Mouse (Mus musculus) embryo, embryonic 11.5 days (tissue): ENCODE results near the gene Il1r2.

ENCODE experiments used
- DNase-seq: peaks from one replicate; pipeline ENCODE4 v3.0.0-alpha.2; 2012; ENCODE audit warnings: low read depth, low spot score

Gene Il1r2

GRCm38 (mm10) chr1:40073779-40074178 is at the start of gene Il1r2:
Il1r2 (plus strand) TSS chr1:40074079.
- DNase-seq: no peak

DNA sequence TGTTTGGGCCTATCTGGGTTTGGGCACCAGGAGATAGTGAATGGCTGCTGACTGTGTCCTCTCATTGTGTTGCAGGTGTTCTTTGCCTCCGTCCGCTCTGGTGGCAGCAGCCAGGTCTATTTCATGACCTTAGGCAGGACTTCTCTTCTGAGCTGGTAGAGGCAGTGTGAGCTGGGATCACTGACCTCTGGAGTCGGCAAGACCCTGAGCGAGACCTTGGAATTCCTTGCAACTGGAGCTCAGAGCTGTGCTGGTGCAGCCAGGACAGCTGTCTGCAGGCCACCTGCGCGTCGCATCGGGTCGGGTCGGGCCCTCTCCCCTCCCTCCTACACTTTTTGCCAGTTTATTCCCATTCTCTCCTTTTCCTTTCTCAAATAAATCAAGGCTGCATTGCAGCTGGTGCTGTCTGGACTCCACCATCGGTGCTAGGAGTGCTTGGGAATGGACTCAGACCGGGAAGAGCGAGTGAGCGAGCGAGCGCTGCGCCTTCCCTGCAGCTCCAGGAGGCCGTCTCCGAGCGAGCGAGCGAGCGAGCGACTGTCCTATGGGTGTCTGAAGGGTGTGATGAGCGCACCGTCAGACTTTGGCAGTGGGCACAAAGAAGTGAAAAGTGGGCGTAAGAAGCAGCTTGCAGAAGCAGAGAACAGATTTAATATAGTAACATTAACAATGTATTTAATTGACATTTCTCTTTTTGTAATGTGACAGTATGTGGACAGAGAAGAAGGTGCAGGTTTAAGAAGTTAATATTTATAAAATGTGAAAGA is 49.1 kb upstream of the Il1r2 start:
- no peak for DNase-seq

GRCm38 (mm10) chr1:40025416-40025815 is 48.5 kb upstream of the Il1r2 start:
- DNase-seq: no peak

DNA sequence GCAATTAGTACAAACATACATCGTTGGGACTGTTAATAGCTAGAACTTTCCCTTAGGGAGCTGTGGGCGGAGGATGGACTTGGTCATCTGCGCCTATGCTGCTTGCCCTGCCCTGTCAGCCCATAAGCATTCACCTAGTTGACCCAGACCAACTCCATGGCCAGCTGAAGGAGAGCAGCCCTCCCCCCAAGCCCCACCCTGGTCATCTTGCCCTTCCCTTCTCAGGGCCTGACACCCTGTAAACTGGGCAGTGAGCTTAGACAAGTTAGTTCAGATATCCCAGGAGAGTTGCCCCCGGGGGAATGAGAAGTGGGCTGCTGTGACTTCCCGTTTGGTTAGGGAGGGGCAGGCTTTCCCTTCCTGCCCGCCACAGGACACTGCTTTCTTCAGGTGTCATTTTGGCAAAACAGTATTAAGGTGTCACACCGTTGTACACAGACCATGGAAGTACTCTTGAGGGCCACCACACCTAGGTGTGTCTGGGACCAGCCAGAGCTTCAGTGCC is 46.7 kb upstream of the Il1r2 start:
- DNase-seq: no peak

DNA sequence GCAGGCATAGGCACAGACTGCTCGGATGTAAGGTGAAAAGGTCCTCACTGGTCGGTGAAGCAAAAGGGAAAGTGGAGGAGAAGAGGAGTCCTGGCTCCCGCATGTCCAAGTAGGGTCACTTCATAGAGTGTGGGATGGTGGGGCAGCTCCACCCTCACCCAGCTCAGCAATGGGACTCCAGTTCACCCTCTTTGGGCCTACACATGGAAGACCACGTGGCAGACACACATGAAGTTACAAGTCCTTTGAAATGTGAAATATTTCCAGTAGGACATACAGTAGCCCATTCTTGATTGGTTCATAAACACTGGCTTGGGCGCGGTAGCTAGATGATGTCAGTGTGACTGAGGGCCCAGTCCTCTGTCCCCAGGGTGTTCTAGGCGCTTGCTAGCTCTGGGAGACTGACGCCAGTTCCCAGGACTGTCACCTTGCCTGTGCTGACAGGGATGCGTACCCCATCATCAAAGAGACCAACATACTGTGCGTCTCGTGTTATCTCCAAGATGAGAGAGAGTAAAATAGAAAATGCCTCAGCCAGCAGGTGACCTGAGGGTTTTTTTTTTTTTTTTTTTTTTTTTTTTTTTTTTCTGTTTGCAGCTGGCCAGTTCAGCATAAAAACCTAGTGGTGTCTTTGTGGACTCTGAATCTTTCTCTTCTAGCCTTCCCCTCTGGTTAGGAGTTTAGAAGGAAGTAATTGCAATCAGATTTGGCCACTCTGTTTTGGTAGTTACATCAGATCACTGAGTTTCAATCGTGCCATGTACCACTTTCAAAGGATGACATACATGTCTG is 45.5 kb upstream of the Il1r2 start:
- DNase-seq: no peak

- no peak for DNase-seq
Observed at GRCm38 (mm10) chr1:40029597-40029996, 44.3 kb upstream of the Il1r2 start.

GRCm38 (mm10) chr1:40030287-40030975 is 43.4 kb upstream of the Il1r2 start:
- DNase-seq: no peak

GRCm38 (mm10) chr1:40030976-40031356 is 42.9 kb upstream of the Il1r2 start:
- DNase-seq: no peak

DNA sequence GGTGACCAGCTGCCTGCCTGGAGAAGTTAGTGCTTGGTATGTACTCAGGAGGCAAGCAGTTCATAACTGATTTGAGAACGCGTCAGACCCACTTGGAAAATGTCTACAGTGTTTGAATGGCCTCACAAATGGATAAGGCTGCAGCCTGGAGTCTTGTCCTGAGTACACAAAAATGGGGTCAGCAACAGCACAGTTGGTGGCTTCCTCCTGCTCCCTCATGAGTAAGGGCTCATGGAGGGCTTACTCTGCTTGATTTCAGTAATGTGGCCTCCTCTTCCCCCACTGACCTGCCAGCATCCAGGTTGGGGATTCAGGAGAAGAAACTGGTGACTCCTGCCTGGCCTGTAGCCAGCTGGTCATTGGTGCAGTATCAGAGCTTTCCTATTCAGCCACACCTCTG is 42.3 kb upstream of the Il1r2 start:
- no peak for DNase-seq

DNA sequence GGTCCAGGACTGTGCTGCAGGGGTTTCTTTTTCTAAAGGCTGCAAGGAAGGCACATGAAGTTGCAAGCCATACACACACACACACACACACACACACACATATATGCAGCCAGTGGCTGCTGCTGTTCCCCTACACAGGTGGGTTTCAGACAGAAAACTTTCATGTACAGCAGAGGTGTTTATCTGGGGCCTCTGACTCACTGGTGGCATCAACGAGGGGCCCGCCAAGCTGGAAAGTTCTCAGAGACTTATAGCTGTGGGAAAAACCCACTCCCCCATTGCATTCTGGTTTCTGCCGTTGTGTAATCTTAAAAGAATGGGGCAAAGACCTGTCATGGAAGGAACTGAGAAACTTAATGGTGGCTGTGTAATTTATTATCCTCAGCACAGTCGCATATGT is 40.6 kb upstream of the Il1r2 start:
- DNase-seq: no peak

DNA sequence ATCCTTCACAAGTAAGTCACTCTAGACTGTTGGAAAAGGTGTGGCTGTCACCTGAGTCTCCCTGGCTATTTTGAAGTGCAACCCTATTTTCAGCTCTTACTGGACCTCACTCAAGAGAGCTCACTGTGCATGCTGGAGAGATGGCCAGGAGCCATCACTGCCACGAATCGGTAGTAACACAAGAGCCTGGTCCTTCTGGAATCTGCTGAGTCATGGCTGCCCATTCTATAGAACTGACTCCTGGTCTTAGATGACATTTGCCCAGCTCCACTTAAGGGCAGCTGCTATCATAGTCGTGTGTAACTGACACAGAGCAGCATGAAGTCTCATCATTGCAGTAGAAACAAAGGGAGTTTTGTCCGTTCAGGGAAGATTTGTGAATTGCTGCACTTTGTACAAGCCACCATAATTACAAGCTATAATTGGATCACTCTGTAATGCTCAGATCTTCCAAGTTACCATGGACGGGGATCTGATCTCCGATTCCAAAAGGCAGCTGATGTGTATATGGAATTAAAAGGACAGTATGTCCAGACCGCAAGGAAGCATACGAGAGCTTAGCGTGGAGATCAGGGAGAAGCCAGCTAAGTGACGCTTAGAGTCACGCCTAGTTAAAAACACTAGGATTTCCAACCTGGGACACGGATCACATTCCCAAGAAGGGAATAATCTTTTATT is 40.0 kb upstream of the Il1r2 start:
- DNase-seq: no peak

GRCm38 (mm10) chr1:40037831-40038230 is 36.0 kb upstream of the Il1r2 start:
- no peak for DNase-seq

GRCm38 (mm10) chr1:40045686-40046085 is 28.2 kb upstream of the Il1r2 start:
- DNase-seq: no peak

DNA sequence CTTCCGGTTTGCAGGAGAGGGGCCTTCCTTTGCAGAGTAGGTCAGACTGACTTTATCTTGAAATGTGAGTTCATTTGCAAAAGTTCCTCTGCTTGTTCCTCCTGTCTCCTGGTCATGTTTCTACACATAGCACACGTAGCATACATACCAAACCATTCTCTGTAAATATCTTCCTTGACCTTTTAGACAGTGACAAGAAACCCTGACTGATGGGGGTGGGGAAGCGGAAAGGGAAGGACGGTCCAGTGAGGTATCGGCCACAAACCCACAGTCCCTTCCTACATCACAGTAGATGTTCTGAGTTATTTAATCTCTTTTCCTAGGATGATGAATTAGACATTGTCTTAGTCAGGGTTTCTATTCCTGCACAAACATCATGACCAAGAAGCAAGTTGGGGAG is 27.3 kb upstream of the Il1r2 start:
- no peak for DNase-seq

DNA sequence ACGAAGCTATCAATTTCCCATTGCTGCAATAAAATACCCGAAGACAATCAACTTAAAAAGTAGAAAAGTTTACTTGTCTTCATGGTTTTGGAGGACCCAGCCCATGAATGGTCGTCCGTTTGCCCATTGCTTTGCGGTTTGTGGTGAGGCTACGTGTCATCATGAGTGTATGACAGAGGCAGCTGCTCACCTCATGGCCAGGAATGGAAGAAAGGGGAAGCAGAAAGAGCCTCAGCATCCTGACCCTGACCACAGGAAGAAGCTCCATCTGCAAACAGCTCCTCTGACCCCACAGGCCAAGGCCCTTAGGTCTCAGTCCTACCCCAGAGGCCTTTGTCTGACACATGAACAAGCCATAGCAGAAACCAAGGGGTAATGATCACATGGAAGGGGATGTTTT is 22.7 kb upstream of the Il1r2 start:
- no peak for DNase-seq

DNA sequence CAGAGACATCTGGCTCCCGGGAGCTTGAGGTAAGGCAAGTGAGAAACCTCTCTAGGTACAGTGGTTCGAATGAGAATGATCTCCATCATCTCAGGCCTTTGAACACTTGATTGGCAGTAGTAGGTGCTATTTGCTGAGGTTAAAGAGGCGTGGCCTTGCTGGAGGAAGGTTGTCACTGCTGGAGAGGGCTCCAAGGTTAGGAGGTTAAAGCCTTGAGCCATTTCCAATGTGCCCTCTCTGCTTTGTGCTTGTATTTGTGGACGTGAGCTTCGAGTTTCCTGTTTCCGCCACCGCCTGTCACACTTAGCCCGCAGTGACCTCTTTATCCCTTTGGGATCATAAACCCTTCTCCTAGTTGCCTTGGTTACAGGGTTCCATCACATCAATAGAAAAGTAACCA is 21.7 kb upstream of the Il1r2 start:
- no peak for DNase-seq

- no peak for DNase-seq
Observed at GRCm38 (mm10) chr1:40053071-40053470, 20.8 kb upstream of the Il1r2 start.

DNA sequence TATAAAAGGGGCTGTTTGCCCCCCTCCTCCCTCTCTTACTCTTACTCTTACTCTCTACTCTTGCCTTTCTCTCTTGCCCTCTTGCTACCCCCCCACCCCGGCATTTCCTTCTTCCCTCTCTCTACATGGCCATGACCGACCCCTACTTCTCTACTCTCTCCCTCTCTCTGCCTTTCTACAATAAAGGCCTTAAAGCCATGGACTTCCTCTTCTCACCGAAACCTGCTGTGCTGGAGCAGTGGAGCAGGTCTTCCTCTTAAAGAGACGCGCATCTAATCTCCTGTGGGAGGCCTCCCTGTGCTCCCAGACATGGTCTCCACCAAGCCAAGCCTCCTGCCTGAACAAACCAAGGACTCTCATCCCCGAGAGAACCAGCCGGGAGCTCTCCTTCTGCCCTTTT is 18.8 kb upstream of the Il1r2 start:
- DNase-seq: no peak

DNA sequence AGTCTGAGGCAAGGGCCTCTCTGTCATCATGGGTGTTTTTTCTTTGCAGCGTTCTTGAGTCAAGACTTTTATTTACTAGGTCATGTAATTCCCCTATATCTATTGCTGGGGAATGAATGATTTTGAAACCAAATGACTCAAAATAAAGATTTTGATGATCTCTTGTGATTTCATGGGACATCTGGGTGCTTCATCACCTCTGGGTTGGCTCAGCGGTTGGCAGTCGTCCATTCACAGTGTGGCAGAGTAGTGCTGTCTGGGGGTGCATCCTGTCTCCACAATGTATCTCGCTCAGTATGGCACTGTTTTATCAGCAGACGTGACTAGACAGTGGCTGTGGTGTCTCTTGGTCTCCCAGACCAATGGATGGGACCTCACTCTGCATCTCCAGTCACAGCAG is 17.9 kb upstream of the Il1r2 start:
- DNase-seq: no peak

DNA sequence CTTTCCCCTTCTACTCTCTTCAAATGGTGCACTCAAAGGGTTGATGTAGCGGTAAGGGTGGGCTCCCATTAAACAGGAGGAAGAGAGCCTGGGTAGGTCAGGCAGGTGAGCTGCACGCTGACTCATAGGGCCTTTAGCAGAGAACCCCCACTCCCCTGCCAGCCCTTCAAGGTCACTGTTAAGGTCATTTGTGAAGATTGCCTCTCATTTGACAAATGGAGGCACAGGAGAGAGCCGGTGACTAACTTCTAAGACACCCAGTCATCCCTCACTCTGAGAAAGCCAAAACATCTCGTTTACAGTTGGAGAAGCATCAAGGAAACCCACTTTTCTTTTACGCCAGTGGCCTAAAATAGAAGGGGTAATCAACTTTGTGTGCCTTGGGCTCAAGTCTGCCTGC is 16.5 kb upstream of the Il1r2 start:
- no peak for DNase-seq

DNA sequence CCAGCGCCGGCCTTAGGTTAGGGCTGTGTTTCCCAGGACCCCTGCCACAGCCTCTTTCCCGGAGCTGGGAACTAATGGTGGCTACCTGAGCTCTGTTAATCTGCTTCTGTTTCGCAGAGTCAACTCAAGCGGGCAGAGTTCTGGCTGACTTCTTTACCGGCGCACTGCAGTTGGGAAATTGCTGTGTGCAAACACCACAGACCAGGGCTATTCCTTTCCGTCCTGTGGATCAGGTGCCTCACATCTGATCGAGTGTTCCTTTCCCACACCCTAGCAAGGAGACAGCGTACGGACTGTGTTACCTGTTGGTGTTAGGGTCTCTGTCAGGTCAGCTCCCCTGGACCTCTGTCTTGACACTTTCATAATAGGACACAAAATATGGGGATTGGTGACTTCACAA is 15.9 kb upstream of the Il1r2 start:
- DNase-seq: no peak
